Mouse (Mus musculus): Measurements from ENCODE around the gene Macf1. TPM values are rescaled to one million over a fixed set of nuclear protein-coding genes. Genes with fewer than 3 reads are reported as not detected.

Gene Macf1
- polyA plus RNA-seq, 2 experiments from 2014 or later = 161 to 185 TPM

GRCm38 (mm10) chr4:123592046-123592445 lies 92.1 kb downstream of the Macf1 start:
- ATAC-seq = no peak

GRCm38 (mm10) chr4:123591026-123591635 lies 93.0 kb downstream of the Macf1 start:
- no peak for ATAC-seq

- ATAC-seq = no peak
These were observed 94.7 kb downstream of the Macf1 start for GRCm38 (mm10) chr4:123589496-123589895.

GRCm38 (mm10) chr4:123588353-123589301 lies 95.5 kb downstream of the Macf1 start:
- peak; percentile 72 for ATAC-seq

- no peak for ATAC-seq
These were observed 96.5 kb downstream of the Macf1 start for GRCm38 (mm10) chr4:123587616-123588015.

- ATAC-seq = no peak
These were observed 99.5 kb downstream of the Macf1 start for GRCm38 (mm10) chr4:123584720-123585093.

- ATAC-seq = peak; percentile 84
These were observed 100.0 kb downstream of the Macf1 start for GRCm38 (mm10) chr4:123584084-123584719.

GRCm38 (mm10) chr4:123577469-123578088 lies 106.6 kb downstream of the Macf1 start:
- ATAC-seq = peak; percentile 90

GRCm38 (mm10) chr4:123572434-123573336 lies 111.5 kb downstream of the Macf1 start:
- peak; percentile 41 for ATAC-seq

GRCm38 (mm10) chr4:123571869-123572268 lies 112.3 kb downstream of the Macf1 start:
- peak; percentile 87 for ATAC-seq

GRCm38 (mm10) chr4:123565291-123565861 lies 118.8 kb downstream of the Macf1 start:
- ATAC-seq = no peak

- ATAC-seq = peak; percentile 93
These were observed 119.9 kb downstream of the Macf1 start for GRCm38 (mm10) chr4:123564051-123564791.

- no peak for ATAC-seq
These were observed 121.9 kb downstream of the Macf1 start for GRCm38 (mm10) chr4:123562177-123562815.

- ATAC-seq = no peak
These were observed 123.3 kb downstream of the Macf1 start for GRCm38 (mm10) chr4:123560896-123561295.

- ATAC-seq = no peak
These were observed 125.7 kb downstream of the Macf1 start for GRCm38 (mm10) chr4:123558496-123558895.

- no peak for ATAC-seq
These were observed 128.9 kb downstream of the Macf1 start for GRCm38 (mm10) chr4:123555251-123555650.

GRCm38 (mm10) chr4:123552689-123553088 lies 131.5 kb downstream of the Macf1 start:
- no peak for ATAC-seq

GRCm38 (mm10) chr4:123548317-123548716 lies 135.8 kb downstream of the Macf1 start:
- ATAC-seq = no peak

GRCm38 (mm10) chr4:123543691-123544090 lies 140.5 kb downstream of the Macf1 start:
- no peak for ATAC-seq

GRCm38 (mm10) chr4:123535271-123535670 lies 148.9 kb downstream of the Macf1 start:
- ATAC-seq = peak; percentile 98
